Mouse (Mus musculus) erythroblast, embryonic 14.5 days (primary cell): ENCODE data around the gene Klk11.

ENCODE experiments used
- GATA1 ChIP-seq: IDR thresholded peaks from 2 replicates; pipeline ENCODE4 v1.6.1; 2012; ENCODE audit warnings: low read length, inconsistent platforms, mixed read lengths
- TAL1 ChIP-seq: IDR thresholded peaks from 3 replicates; pipeline ENCODE4 v1.6.1; 2012; ENCODE audit warnings: low read length, inconsistent platforms, mixed read lengths

GRCm38 (mm10) chr7:43771916-43772315 is 2.5 kb upstream of the Klk11 start:
- TF ChIP-seq GATA1 (no peak), TAL1 (no peak)
